Mouse (Mus musculus) adrenal gland, adult 2 months (tissue): Measurements from ENCODE around the gene Hdgfl2. TPM values are rescaled to one million over a fixed set of nuclear protein-coding genes. Genes with fewer than 3 reads are reported as not detected.

Experiments used
- polyA plus RNA-seq: library from polyadenylated mRNA; depleted of rRNA; stranded (reverse); fragments of >200 nt; gene quantifications from 2 replicates; pipeline ENCODE4 v1.2.3, GENCODE M21; 2012; rRNA removed
- total RNA-seq, 2 experiments: library from RNA; stranded (reverse); gene quantifications; 2 replicates each; pipeline ENCODE4 v1.2.3; 2021

The Hdgfl2 gene
- total and polyA plus RNA-seq, 3 experiments: 52.7 to 93.5 (median 63.7) TPM

Other genes with a start within 250 kb of the Hdgfl2 start
- 1 to 10 TPM; 5.3 to 6.4 TPM for gene Zfp119a, start 200.7 kb upstream of the Hdgfl2 start, total RNA-seq
- gene Zfp119a, start 200.7 kb upstream of the Hdgfl2 start, polyA plus RNA-seq: not detected in 2 replicates
- 1 to 10 TPM; 5.2 to 5.6 TPM for gene Zfp959, start 187.5 kb upstream of the Hdgfl2 start, total RNA-seq
- 0.20 and 0.28 TPM in 2 replicates for gene Zfp959, start 187.5 kb upstream of the Hdgfl2 start, polyA plus RNA-seq
- 1 to 10 TPM; 3.0 to 3.6 TPM for gene Zfp119b, start 130.1 kb upstream of the Hdgfl2 start, total RNA-seq
- gene Zfp119b, start 130.1 kb upstream of the Hdgfl2 start, polyA plus RNA-seq: 0.07 TPM in 1 of 2 replicates, not detected in the other
- gene Ebi3, start 127.0 kb upstream of the Hdgfl2 start, total RNA-seq: 1 to 10 TPM in 1 of 2 experiments, under 1 TPM in 1; 0.66 to 1.2 TPM
- 4.7 and 5.8 TPM in 2 replicates for gene Ebi3, start 127.0 kb upstream of the Hdgfl2 start, polyA plus RNA-seq
- 10 to 100 TPM; 16.7 to 19.1 TPM for gene Yju2, start 120.5 kb upstream of the Hdgfl2 start, total RNA-seq
- 4.4 and 5.3 TPM in 2 replicates for gene Yju2, start 120.5 kb upstream of the Hdgfl2 start, polyA plus RNA-seq
- gene Shd, start 109.2 kb upstream of the Hdgfl2 start, total RNA-seq: 1 to 10 TPM in 1 of 2 experiments, under 1 TPM in 1; 0.52 to 1.2 TPM
- gene Shd, start 109.2 kb upstream of the Hdgfl2 start, polyA plus RNA-seq: 3.2 and 7.8 TPM in 2 replicates
- 1 to 10 TPM; 1.0 to 2.7 TPM for gene Fsd1, start 93.1 kb upstream of the Hdgfl2 start, total RNA-seq
- 2.3 and 2.7 TPM in 2 replicates for gene Fsd1, start 93.1 kb upstream of the Hdgfl2 start, polyA plus RNA-seq
- gene Stap2, start 74.0 kb upstream of the Hdgfl2 start, total RNA-seq: 1 to 10 TPM; 5.6 TPM
- gene Stap2, start 74.0 kb upstream of the Hdgfl2 start, polyA plus RNA-seq: 5.2 and 8.4 TPM in 2 replicates
- 10 to 100 TPM; 87.3 to 90.5 TPM for gene Mpnd, start 73.9 kb upstream of the Hdgfl2 start, total RNA-seq
- gene Mpnd, start 73.9 kb upstream of the Hdgfl2 start, polyA plus RNA-seq: 179 and 197 TPM in 2 replicates
- gene Sh3gl1, start 43.0 kb upstream of the Hdgfl2 start, total RNA-seq: 10 to 100 TPM; 41.3 to 44.0 TPM
- 66.4 and 70.6 TPM in 2 replicates for gene Sh3gl1, start 43.0 kb upstream of the Hdgfl2 start, polyA plus RNA-seq
- 1 to 10 TPM; 1.6 to 2.5 TPM for gene Chaf1a, start 39.2 kb upstream of the Hdgfl2 start, total RNA-seq
- gene Chaf1a, start 39.2 kb upstream of the Hdgfl2 start, polyA plus RNA-seq: 1.5 and 2.0 TPM in 2 replicates
- 10 to 100 TPM; 83.2 to 83.8 TPM for gene Ubxn6, start 4.6 kb upstream of the Hdgfl2 start, total RNA-seq
- 67.8 and 91.2 TPM in 2 replicates for gene Ubxn6, start 4.6 kb upstream of the Hdgfl2 start, polyA plus RNA-seq
- 100 to 1,000 TPM in 1 of 2 experiments, 10 to 100 TPM in 1; 92.6 to 121 TPM for gene Plin4, start 30.2 kb downstream of the Hdgfl2 start, total RNA-seq
- gene Plin4, start 30.2 kb downstream of the Hdgfl2 start, polyA plus RNA-seq: 100 and 184 TPM in 2 replicates
- gene Plin5, start 38.0 kb downstream of the Hdgfl2 start, total RNA-seq: 10 to 100 TPM; 59.5 to 71.9 TPM
- gene Plin5, start 38.0 kb downstream of the Hdgfl2 start, polyA plus RNA-seq: 42.9 and 91.7 TPM in 2 replicates
- 10 to 100 TPM; 23.9 to 45.5 TPM for gene Lrg1, start 42.4 kb downstream of the Hdgfl2 start, total RNA-seq
- 134 and 212 TPM in 2 replicates for gene Lrg1, start 42.4 kb downstream of the Hdgfl2 start, polyA plus RNA-seq
- gene Sema6b, start 60.7 kb downstream of the Hdgfl2 start, total RNA-seq: 10 to 100 TPM in 1 of 2 experiments, 1 to 10 TPM in 1; 6.3 to 10.2 TPM
- gene Sema6b, start 60.7 kb downstream of the Hdgfl2 start, polyA plus RNA-seq: 32.9 and 36.5 TPM in 2 replicates
- 1 to 10 TPM; 2.0 to 2.4 TPM for gene Tnfaip8l1, start 82.8 kb downstream of the Hdgfl2 start, total RNA-seq
- gene Tnfaip8l1, start 82.8 kb downstream of the Hdgfl2 start, polyA plus RNA-seq: 4.2 and 6.7 TPM in 2 replicates
- gene Mydgf, start 104.3 kb downstream of the Hdgfl2 start, total RNA-seq: 10 to 100 TPM; 51.8 to 55.3 TPM
- 70.5 and 71.0 TPM in 2 replicates for gene Mydgf, start 104.3 kb downstream of the Hdgfl2 start, polyA plus RNA-seq
- gene Dpp9, start 139.3 kb downstream of the Hdgfl2 start, total RNA-seq: 10 to 100 TPM; 37.5 to 39.7 TPM
- 53.2 and 65.3 TPM in 2 replicates for gene Dpp9, start 139.3 kb downstream of the Hdgfl2 start, polyA plus RNA-seq
- gene Fem1a, start 177.2 kb downstream of the Hdgfl2 start, total RNA-seq: 10 to 100 TPM; 27.0 to 32.4 TPM
- gene Fem1a, start 177.2 kb downstream of the Hdgfl2 start, polyA plus RNA-seq: 44.6 and 46.9 TPM in 2 replicates
- 10 to 100 TPM; 22.7 to 29.4 TPM for gene Ticam1, start 197.2 kb downstream of the Hdgfl2 start, total RNA-seq
- 39.7 and 50.2 TPM in 2 replicates for gene Ticam1, start 197.2 kb downstream of the Hdgfl2 start, polyA plus RNA-seq
- gene Plin3, start 213.2 kb downstream of the Hdgfl2 start, total RNA-seq: 100 to 1,000 TPM in 1 of 2 experiments, 10 to 100 TPM in 1; 65.9 to 101 TPM
- gene Plin3, start 213.2 kb downstream of the Hdgfl2 start, polyA plus RNA-seq: 43.9 and 51.8 TPM in 2 replicates
- gene Arrdc5, start 220.7 kb downstream of the Hdgfl2 start, total RNA-seq: not detected
- gene Arrdc5, start 220.7 kb downstream of the Hdgfl2 start, polyA plus RNA-seq: not detected in 2 replicates
- gene Uhrf1, start 223.7 kb downstream of the Hdgfl2 start, total RNA-seq: 1 to 10 TPM; 3.1 to 3.5 TPM
- gene Uhrf1, start 223.7 kb downstream of the Hdgfl2 start, polyA plus RNA-seq: 2.7 and 3.0 TPM in 2 replicates
- 10 to 100 TPM; 37.6 to 37.8 TPM for gene Kdm4b, start 246.4 kb downstream of the Hdgfl2 start, total RNA-seq
- 53.7 and 56.4 TPM in 2 replicates for gene Kdm4b, start 246.4 kb downstream of the Hdgfl2 start, polyA plus RNA-seq